Mouse (Mus musculus) ovary, postnatal 14 days (tissue): ENCODE measurements around the gene Gm6803.
"Not testable (repeated sequence)": the region's sequence is repeated elsewhere in the genome, so short reads cannot be mapped to it uniquely, and the experiment has no call there.

Experiments used
- DNase-seq: peaks from one replicate; pipeline ENCODE4 v3.0.0; 2022; ENCODE audit warnings: low spot score

Gene Gm6803

GRCm38 (mm10) chr12:88018671-88019070 is at the start of gene Gm6803:
Gene Gm6803 (minus strand): TSS chr12:88018771.
- DNase-seq: not testable (repeated sequence)

- not testable (repeated sequence) for DNase-seq
These were observed 26.7 kb upstream of the Gm6803 start for GRCm38 (mm10) chr12:88045226-88045625.

GRCm38 (mm10) chr12:88039703-88040102 is 21.1 kb upstream of the Gm6803 start:
- not testable (repeated sequence) for DNase-seq

GRCm38 (mm10) chr12:88039062-88039461 is 20.5 kb upstream of the Gm6803 start:
- DNase-seq: not testable (repeated sequence)

GRCm38 (mm10) chr12:88032250-88032649 is 13.7 kb upstream of the Gm6803 start:
- DNase-seq: not testable (repeated sequence)

- not testable (repeated sequence) for DNase-seq
These were observed 8.1 kb upstream of the Gm6803 start, which contains the start of gene Gm2056 for GRCm38 (mm10) chr12:88026704-88027103. Gene Gm2056 (plus strand): TSS chr12:88027004.

GRCm38 (mm10) chr12:88011548-88011947 is 7.0 kb downstream of the Gm6803 start, which contains the start of gene Gm2075:
Gene Gm2075 (plus strand): TSS chr12:88011848.
- DNase-seq: not testable (repeated sequence)

GRCm38 (mm10) chr12:88004118-88004517 is 14.5 kb downstream of the Gm6803 start:
- not testable (repeated sequence) for DNase-seq

- not testable (repeated sequence) for DNase-seq
These were observed 34.6 kb downstream of the Gm6803 start for GRCm38 (mm10) chr12:87984000-87984399.
